Mouse (Mus musculus) thymus, adult 2 months (tissue): Measurements from ENCODE around the gene Ntrk1.

Experiments used
- CTCF ChIP-seq: fragments of 200-500 bp; IDR thresholded peaks from 2 replicates; pipeline ENCODE4 v1.5.1; 2012; ENCODE audit warnings: mild to moderate bottlenecking, control low read depth, low read length, moderate library complexity, borderline replicate concordance; ENCODE audit not compliant: control insufficient read depth, poor library complexity, insufficient read depth; ENCODE audit errors: extremely low read depth
- POLR2A ChIP-seq: fragments of 200-500 bp; IDR thresholded peaks from 2 replicates; pipeline ENCODE4 v1.6.1; 2012; ENCODE audit warnings: mild to moderate bottlenecking, low read length, control low read depth, moderate library complexity; ENCODE audit not compliant: control insufficient read depth, poor library complexity, insufficient read depth; ENCODE audit errors: extremely low read depth

GRCm38 (mm10) chr3:87801681-87802080 lies 6.7 kb upstream of the Ntrk1 start:
- no peak for TF ChIP-seq CTCF
- no peak for TF ChIP-seq POLR2A
